48 mouse cellular contexts compared by ENCODE assay signal in the genomic region with DNA sequence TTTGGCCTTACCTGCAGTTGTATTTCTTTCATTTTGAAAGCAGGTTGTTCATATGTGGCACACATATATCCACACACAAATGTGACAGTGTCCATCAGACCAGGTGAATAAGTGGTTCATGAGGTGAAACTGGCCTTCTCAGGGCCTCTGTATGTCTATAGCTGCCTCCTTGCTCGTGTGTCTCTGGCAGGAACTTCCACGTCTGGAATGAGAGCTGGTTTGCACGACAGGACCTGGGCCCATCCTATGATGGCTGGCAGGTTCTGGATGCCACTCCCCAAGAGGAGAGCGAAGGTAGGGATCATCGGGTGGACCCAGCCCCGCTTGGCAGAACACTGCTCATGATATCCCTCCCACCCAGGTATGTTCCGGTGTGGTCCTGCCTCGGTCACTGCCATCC. TPM values are rescaled to one million over a fixed set of nuclear protein-coding genes. Genes with fewer than 3 reads are reported as not detected.
"Had no signal": no experiment of that assay in that cellular context is flagged by ENCODE, and none has a peak within 500 bp of the region (broad histone marks: within the 10 kb centered on the region; RNA-seq: fewer than 3 reads in every experiment).

No protein-coding gene starts in this region.

- H3K9ac ChIP-seq: heart, embryonic 12.5 days; heart, embryonic 13.5 days; heart, embryonic 15.5 days; hindbrain, embryonic 12.5 days; hindbrain, embryonic 13.5 days; hindbrain, embryonic 14.5 days; hindbrain, embryonic 15.5 days; intestine, embryonic 15.5 days; kidney, embryonic 15.5 days had no signal

- H3K4me2 ChIP-seq: heart, embryonic 11.5 days; heart, embryonic 12.5 days; heart, embryonic 13.5 days; heart, embryonic 15.5 days; hindbrain, embryonic 12.5 days; hindbrain, embryonic 13.5 days; hindbrain, embryonic 14.5 days; hindbrain, embryonic 15.5 days; intestine, embryonic 15.5 days; kidney, embryonic 15.5 days had no signal

- H3K4me1 ChIP-seq: heart, embryonic 10.5 days; heart, embryonic 12.5 days; heart, embryonic 13.5 days; heart, embryonic 15.5 days; hindbrain, embryonic 10.5 days; hindbrain, embryonic 12.5 days; hindbrain, embryonic 13.5 days; hindbrain, embryonic 15.5 days; intestine, embryonic 15.5 days; kidney, embryonic 15.5 days had no signal

- DNase-seq: heart, postnatal 10 days; heart, postnatal 36 days; heart, postnatal 4 days; kidney, adult 11 months; kidney, adult 18-20 months; kidney, adult 2 months; kidney, adult 8-10 months; kidney, adult 9 months; kidney, postnatal 10 days; kidney, postnatal 14 days; kidney, postnatal 25 days; kidney, postnatal 36 days; kidney, postnatal 4 days; layer of hippocampus, adult 9-11 months; layer of hippocampus, postnatal 36 days had no signal

- H3K27ac ChIP-seq: heart, embryonic 10.5 days; heart, embryonic 13.5 days; heart, embryonic 15.5 days; hindbrain, embryonic 10.5 days; hindbrain, embryonic 12.5 days; hindbrain, embryonic 13.5 days; hindbrain, embryonic 14.5 days; hindbrain, embryonic 15.5 days; hindbrain, postnatal 0 days; intestine, embryonic 15.5 days; kidney, embryonic 15.5 days; kidney, postnatal 0 days; layer of hippocampus, adult 2 months had no signal

- ATAC-seq: hindbrain, embryonic 16.5 days; hindbrain, postnatal 0 days; inflammation-experienced regulatory T-cells, adult 6 months; intestine, embryonic 15.5 days; intestine, embryonic 16.5 days; intestine, postnatal 0 days had no signal

- H3K36me3 ChIP-seq: heart, embryonic 10.5 days; heart, embryonic 12.5 days; heart, embryonic 13.5 days; heart, embryonic 15.5 days; hindbrain, embryonic 10.5 days; hindbrain, embryonic 12.5 days; hindbrain, embryonic 13.5 days; hindbrain, embryonic 15.5 days; intestine, embryonic 15.5 days; kidney, embryonic 15.5 days had no signal

- H3K27me3 ChIP-seq: heart, embryonic 12.5 days; heart, embryonic 13.5 days; heart, embryonic 15.5 days; hindbrain, embryonic 12.5 days; hindbrain, embryonic 13.5 days; hindbrain, embryonic 15.5 days; intestine, embryonic 15.5 days; kidney, embryonic 15.5 days had no signal

- H3K9me3 ChIP-seq: heart, embryonic 10.5 days; heart, embryonic 12.5 days; heart, embryonic 13.5 days; heart, embryonic 15.5 days; hindbrain, embryonic 10.5 days; hindbrain, embryonic 12.5 days; hindbrain, embryonic 13.5 days; hindbrain, embryonic 15.5 days; intestine, embryonic 15.5 days; kidney, embryonic 15.5 days had no signal

- H3K4me3 ChIP-seq: heart, embryonic 10.5 days; heart, embryonic 12.5 days; heart, embryonic 13.5 days; heart, embryonic 15.5 days; hindbrain, embryonic 10.5 days; hindbrain, embryonic 12.5 days; hindbrain, embryonic 13.5 days; hindbrain, embryonic 15.5 days; intestine, embryonic 15.5 days; kidney, embryonic 15.5 days; layer of hippocampus, adult 2 months had no signal

RNA-seq across cellular contexts. Expression of a gene that starts 30.8 kb away (rescaled TPM):
- total RNA-seq: heart, adult 8-10 months; heart, postnatal 10 days; heart, postnatal 25 days; heart, postnatal 36 days; heart, postnatal 4 days; hematopoietic stem cell, adult 5-6 weeks had no signal
- polyA plus RNA-seq: heart, embryonic 10.5 days; heart, embryonic 11.5 days; heart, embryonic 12.5 days; heart, embryonic 13.5 days; heart, embryonic 14.5 days; heart, embryonic 15.5 days; heart, embryonic 16.5 days; heart, postnatal 0 days; hindbrain, embryonic 10.5 days; hindbrain, embryonic 11.5 days; hindbrain, embryonic 12.5 days; hindbrain, embryonic 15.5 days; inflammation-experienced regulatory T-cells, adult 6 months; intestine, embryonic 14.5 days; intestine, embryonic 15.5 days; intestine, embryonic 16.5 days; intestine, postnatal 0 days; kidney, adult 2 months; kidney, embryonic 14.5 days; kidney, embryonic 15.5 days; kidney, embryonic 16.5 days; kidney, postnatal 0 days; large intestine, adult 2 months had no signal

RNA-seq across cellular contexts. Expression of a gene that starts 52.0 kb away (rescaled TPM):
- total RNA-seq: heart, adult 8-10 months; heart, postnatal 10 days; heart, postnatal 25 days; heart, postnatal 36 days; heart, postnatal 4 days; hematopoietic stem cell, adult 5-6 weeks; hindbrain, postnatal 0 days; layer of hippocampus, adult 8-10 months; layer of hippocampus, postnatal 10 days; layer of hippocampus, postnatal 14 days; layer of hippocampus, postnatal 36 days had no signal
- polyA plus RNA-seq: heart, embryonic 10.5 days; heart, embryonic 11.5 days; heart, embryonic 12.5 days; heart, embryonic 13.5 days; heart, embryonic 14.5 days; heart, embryonic 15.5 days; heart, embryonic 16.5 days; heart, postnatal 0 days; hindbrain, embryonic 10.5 days; hindbrain, embryonic 11.5 days; hindbrain, embryonic 12.5 days; hindbrain, embryonic 13.5 days; hindbrain, embryonic 14.5 days; hindbrain, embryonic 15.5 days; hindbrain, embryonic 16.5 days; hindbrain, postnatal 0 days; inflammation-experienced regulatory T-cells, adult 6 months; intestine, embryonic 14.5 days; intestine, embryonic 15.5 days; intestine, embryonic 16.5 days; intestine, postnatal 0 days; kidney, adult 2 months; kidney, embryonic 14.5 days; kidney, embryonic 15.5 days; kidney, embryonic 16.5 days; kidney, postnatal 0 days; large intestine, adult 2 months had no signal
